Mouse (Mus musculus) cortical plate, adult 2 months (tissue): ENCODE measurements around the gene Ano6.

Experiments used
- CTCF ChIP-seq: fragments of 200-500 bp; IDR thresholded peaks from 2 replicates; pipeline ENCODE4 v1.5.1; 2011; ENCODE audit warnings: mild to moderate bottlenecking, control low read depth, low read length; ENCODE audit not compliant: insufficient read depth; ENCODE audit errors: extremely low read depth
- POLR2A ChIP-seq: fragments of 200-500 bp; IDR thresholded peaks from 2 replicates; pipeline ENCODE4 v1.6.1; 2011; ENCODE audit warnings: mild to moderate bottlenecking, low read length, control low read depth; ENCODE audit not compliant: insufficient read depth; ENCODE audit errors: extremely low read depth

- TF ChIP-seq CTCF (no peak), POLR2A (no peak)
These were observed 82.6 kb downstream of the Ano6 start for GRCm38 (mm10) chr15:95873276-95873675.
